In the genomic region with DNA sequence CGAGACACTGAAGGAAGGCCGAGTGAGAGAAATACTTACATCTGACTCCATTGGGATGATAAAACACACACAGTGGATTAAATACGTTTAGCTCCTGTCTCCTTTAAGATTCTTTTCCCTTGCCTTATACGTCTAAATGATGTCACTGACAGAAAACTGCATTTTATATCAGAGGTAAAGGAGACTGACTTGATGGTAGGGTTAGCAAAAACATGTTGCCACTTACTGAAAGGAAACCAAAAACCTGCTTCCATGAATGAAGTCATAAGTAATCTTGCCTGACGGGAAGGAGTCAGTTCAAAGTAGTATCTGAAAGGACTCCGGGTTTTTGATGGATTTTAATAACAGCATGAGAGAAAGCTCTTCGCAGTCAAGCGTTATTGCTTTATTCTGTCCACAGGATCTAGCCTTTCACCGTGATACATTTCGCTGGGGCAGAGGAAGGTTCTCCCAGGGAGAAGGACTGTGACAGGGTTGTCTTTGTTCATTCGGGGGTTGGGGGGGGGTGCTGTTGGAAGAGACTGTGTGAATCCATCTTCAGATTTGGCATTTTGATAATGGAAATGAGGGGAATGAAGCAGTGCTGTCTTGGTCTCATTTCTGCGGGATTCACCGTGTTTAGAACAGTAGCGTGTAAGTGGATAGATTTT, we compare ENCODE assay signal across 10 mouse cellular contexts.
DNase-seq lines count a peak whose midpoint lies in the region; ATAC-seq and TF ChIP-seq lines count a peak whose summit lies in the region.
"Had no signal": no experiment of that assay in that cellular context is flagged by ENCODE, and none has a peak within 500 bp of the region (broad histone marks: within the 10 kb centered on the region; RNA-seq: fewer than 3 reads in every experiment).

No protein-coding gene starts in this region.

- no peaks in the 10 kb centered on the region for H3K4me1 ChIP-seq in embryonic facial prominence, embryonic 11.5 days (ENCODE audit: control insufficient read depth, insufficient read depth, low read length)
- H3K4me1 ChIP-seq in embryonic facial prominence, embryonic 10.5 days: 0 out of 2 replicates have a peak, but pooled peaks cover 4% of the 10 kb centered on the region
- 0 out of 2 replicates have a peak, but pooled peaks cover 2% of the 10 kb centered on the region for H3K4me1 ChIP-seq in hindbrain, postnatal 0 days (ENCODE audit: insufficient read depth, low read length)

- peak; percentile 16 for DNase-seq in embryonic facial prominence, embryonic 11.5 days (ENCODE audit: low spot score)
- no peak for DNase-seq in embryonic facial prominence, embryonic 10.5 days (ENCODE audit: low spot score)
- peak; percentile 61 for DNase-seq in MN1 (ENCODE audit: low spot score)
- peak; percentile 30 for DNase-seq in hindbrain, postnatal 0 days (ENCODE audit: low spot score)
- DNase-seq in neural tube, embryonic 10.5 days (ENCODE audit: extremely low spot score, low spot score): peak; percentile 19
- DNase-seq in thymus, postnatal 25 days: no peak
- DNase-seq in ovary, postnatal 14 days (ENCODE audit: low spot score): no peak
- no peak for DNase-seq in layer of hippocampus, postnatal 36 days
- DNase-seq: thymus, postnatal 36 days had no signal

- H3K4me3 ChIP-seq in embryonic facial prominence, embryonic 11.5 days (ENCODE audit: low read depth, low read length): no peak overlapping the region
- H3K4me3 ChIP-seq in embryonic facial prominence, embryonic 10.5 days: no peak overlapping the region
- no peak overlapping the region for H3K4me3 ChIP-seq in hindbrain, postnatal 0 days (ENCODE audit: low read length)

- no peak overlapping the region for H3K9ac ChIP-seq in embryonic facial prominence, embryonic 11.5 days (replicated peaks; ENCODE audit: low read length)
- H3K9ac ChIP-seq in hindbrain, postnatal 0 days (replicated peaks; ENCODE audit: low read length): no peak overlapping the region
- H3K9ac ChIP-seq: liver, embryonic 14.5 days had no signal

- no peaks in the 10 kb centered on the region for H3K9me3 ChIP-seq in embryonic facial prominence, embryonic 11.5 days (replicated peaks; ENCODE audit: control insufficient read depth, low read length)
- H3K9me3 ChIP-seq in embryonic facial prominence, embryonic 10.5 days: no peaks in the 10 kb centered on the region
- H3K9me3 ChIP-seq in hindbrain, postnatal 0 days (ENCODE audit: low read length): no peaks in the 10 kb centered on the region

- no peaks in the 10 kb centered on the region for H3K36me3 ChIP-seq in embryonic facial prominence, embryonic 11.5 days (replicated peaks; ENCODE audit: control insufficient read depth, insufficient read depth, low read depth, low read length)
- H3K36me3 ChIP-seq in embryonic facial prominence, embryonic 10.5 days (replicated peaks): no peaks in the 10 kb centered on the region
- no peaks in the 10 kb centered on the region for H3K36me3 ChIP-seq in hindbrain, postnatal 0 days (ENCODE audit: insufficient read depth, low read length)

- no peaks in the 10 kb centered on the region for H3K27me3 ChIP-seq in embryonic facial prominence, embryonic 11.5 days (ENCODE audit: control insufficient read depth, insufficient read depth, low read length)
- no peaks in the 10 kb centered on the region for H3K27me3 ChIP-seq in embryonic facial prominence, embryonic 10.5 days (replicated peaks; ENCODE audit: low read depth, poor library complexity, severe bottlenecking)
- H3K27me3 ChIP-seq in hindbrain, postnatal 0 days (ENCODE audit: insufficient read depth, low read length): no peaks in the 10 kb centered on the region

- no peak overlapping the region for H3K27ac ChIP-seq in embryonic facial prominence, embryonic 11.5 days (replicated peaks; ENCODE audit: low read depth, low read length)
- H3K27ac ChIP-seq in embryonic facial prominence, embryonic 10.5 days (replicated peaks): no peak overlapping the region
- H3K27ac ChIP-seq in hindbrain, postnatal 0 days: 0 out of 2 replicates have a peak overlapping the region, but pooled peaks have one; percentile 4
- H3K27ac ChIP-seq: liver, embryonic 14.5 days had no signal

- no peak for ATAC-seq in embryonic facial prominence, embryonic 11.5 days (replicated peaks; ENCODE audit: insufficient number of reproducible peaks, low FRiP score, low TSS enrichment, low read depth)
- ATAC-seq in hindbrain, postnatal 0 days: peak; percentile 78

- H3K4me2 ChIP-seq in embryonic facial prominence, embryonic 11.5 days (ENCODE audit: low read depth, low read length): no peak overlapping the region
- peak overlapping the region; percentile 3 for H3K4me2 ChIP-seq in hindbrain, postnatal 0 days (ENCODE audit: low read depth, low read length)

- WGBS in embryonic facial prominence, embryonic 11.5 days: 61% methylated on average over 14 of the region's 14 CpGs
- 78% methylated on average over 14 of the region's 14 CpGs for WGBS in embryonic facial prominence, embryonic 10.5 days
- 51% methylated on average over 14 of the region's 14 CpGs for WGBS in hindbrain, postnatal 0 days

- no peak for TF ChIP-seq CTCF in hindbrain, postnatal 0 days (IDR thresholded peaks at IDR 0.05; ENCODE audit: low read depth)

Comparison
In these comparisons a context has a peak if more than half of its experiments do, and no peak if none do; other contexts are left out.
1. DNase-seq: peak in embryonic facial prominence, embryonic 11.5 days (single experiment), MN1 (single experiment), hindbrain, postnatal 0 days (single experiment) and neural tube, embryonic 10.5 days (single experiment); none in embryonic facial prominence, embryonic 10.5 days (single experiment), thymus, postnatal 25 days (single experiment), ovary, postnatal 14 days (single experiment) and layer of hippocampus, postnatal 36 days (0 of 2).